Mouse (Mus musculus) intestine, postnatal 0 days (tissue): Measurements from ENCODE around the gene Ada. TPM values are rescaled to one million over a fixed set of nuclear protein-coding genes. Genes with fewer than 3 reads are reported as not detected.

Source experiments
- ATAC-seq: fragments of 200-750 bp; cut with Nextera tagmentation; 2 replicates; pipeline ENCODE4 v1.8.0; 2017; ENCODE audit warnings: mild to moderate bottlenecking, moderate TSS enrichment, moderate library complexity
- H3K27ac ChIP-seq: fragments of 300-500 bp; sonication (generic); 2 replicates; pipeline ENCODE4 v1.5.1; 2014; ENCODE audit warnings: mild to moderate bottlenecking, low read depth, low read length, moderate library complexity
- H3K27me3 ChIP-seq: fragments of 300-500 bp; sonication (generic); replicated peaks from 2 replicates; pipeline ENCODE4 v1.6.1; 2014; ENCODE audit warnings: low read length, mixed read lengths; ENCODE audit not compliant: control insufficient read depth, insufficient read depth
- H3K36me3 ChIP-seq: fragments of 300-500 bp; sonication (generic); 2 replicates; pipeline ENCODE4 v1.6.1; 2014; ENCODE audit warnings: mild to moderate bottlenecking, moderate library complexity; ENCODE audit not compliant: control insufficient read depth, insufficient read depth
- H3K4me1 ChIP-seq: fragments of 300-500 bp; sonication (generic); replicated peaks from 2 replicates; pipeline ENCODE4 v1.6.1; 2014; ENCODE audit warnings: antibody characterized with exemption, low read length, mixed read lengths; ENCODE audit not compliant: control insufficient read depth, insufficient read depth
- H3K4me2 ChIP-seq: fragments of 300-500 bp; sonication (generic); replicated peaks from 2 replicates; pipeline ENCODE4 v1.6.1; 2014; ENCODE audit warnings: low read depth, mild to moderate bottlenecking, moderate library complexity
- H3K4me3 ChIP-seq: fragments of 300-500 bp; sonication (generic); 2 replicates; pipeline ENCODE4 v1.5.1; 2014; ENCODE audit warnings: low read depth, low read length
- H3K9ac ChIP-seq: fragments of 300-500 bp; sonication (generic); 2 replicates; pipeline ENCODE4 v1.6.1; 2014; ENCODE audit warnings: mild to moderate bottlenecking, low read depth, low read length
- H3K9me3 ChIP-seq: fragments of 300-500 bp; sonication (generic); 2 replicates; pipeline ENCODE4 v1.6.1; 2016; ENCODE audit warnings: mixed run types; ENCODE audit not compliant: control insufficient read depth
- CTCF ChIP-seq: sonication (generic); IDR thresholded peaks from 2 replicates; pipeline ENCODE4 v1.5.1; 2016; ENCODE audit warnings: low read depth, mild to moderate bottlenecking, control low read depth, antibody characterized with exemption, moderate library complexity
- WGBS: fragments of 180-500 bp; shearing (Covaris S2); extraction: QIAGEN DNeasy Blood & Tissue Kit; methylation state at CpG from one replicate; pipeline ENCODE4 v1.1.7; 2014; 5-methylcytosine and 5-hydroxymethylcytosine counted together
- polyA plus RNA-seq: library from polyadenylated mRNA; unstranded; fragments of >200 nt; fragmentation: Nextera tagmentation; extraction: Ambion mirVana; gene quantifications from 2 replicates; pipeline ENCODE4 v1.2.1, GENCODE M21; 2015

The Ada gene
- polyA plus RNA-seq = 78.2 and 81.3 TPM in 2 replicates

DNA sequence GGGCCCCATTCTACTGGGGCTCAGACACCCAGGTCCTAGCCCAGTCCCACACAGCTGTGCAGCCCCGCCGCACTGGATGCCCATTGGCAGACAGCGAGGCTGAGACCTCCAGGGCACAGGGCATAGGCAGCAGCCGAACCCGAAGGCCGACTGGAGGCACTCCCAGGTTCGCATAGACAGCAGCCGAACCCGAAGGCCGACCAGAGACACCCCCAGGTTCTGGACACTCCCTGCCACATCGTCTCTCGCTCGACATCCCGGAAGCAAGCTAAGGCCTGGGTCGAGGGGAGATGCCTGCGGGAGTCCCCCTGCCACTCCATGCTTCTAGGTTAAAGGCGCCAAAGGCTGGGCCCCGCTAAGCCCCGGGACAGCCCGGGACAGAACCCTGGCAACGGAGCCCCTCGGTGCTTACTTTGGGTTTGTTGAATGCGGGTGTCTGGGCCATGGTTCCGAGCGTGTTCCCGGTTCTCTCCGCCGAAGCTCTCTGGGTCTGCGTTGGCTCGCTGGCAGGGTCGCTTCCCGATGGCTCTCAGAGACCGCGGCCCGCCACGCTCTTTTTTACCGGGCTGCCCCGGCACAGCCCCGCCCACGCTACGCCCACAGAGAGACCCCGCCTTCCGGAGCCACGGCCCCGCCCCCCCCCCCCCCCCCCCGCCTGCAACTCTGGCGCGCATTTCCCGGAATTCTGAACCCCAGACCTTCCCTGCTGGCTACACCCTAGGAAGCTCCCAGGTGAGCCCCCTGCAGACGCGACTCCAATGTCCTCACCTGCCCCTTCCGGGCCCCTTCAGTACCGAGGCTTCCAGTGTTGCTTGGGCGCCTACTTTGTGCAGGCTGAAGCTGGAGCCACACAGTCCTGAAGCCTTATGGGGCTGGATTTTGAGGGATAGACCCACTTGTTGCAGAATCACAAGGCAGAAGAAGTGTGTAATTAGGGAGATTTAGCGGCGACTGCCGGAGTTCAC, at the start of gene Ada:
Gene Ada (minus strand): TSS at position 593 of the 965 bp plus-strand sequence.
- H3K9me3 ChIP-seq = no peaks in the 10 kb centered on the region
- H3K27me3 ChIP-seq = 0 out of 2 replicates have a peak, but pooled peaks cover 9% of the 10 kb centered on the region
- H3K4me2 ChIP-seq = peak within 1 kb of the TSS; percentile 88
- H3K4me3 ChIP-seq = peak within 1 kb of the TSS; percentile 43
- WGBS = under 1% methylated on average over 54 of the region's 57 CpGs
- no peaks in the 10 kb centered on the region for H3K36me3 ChIP-seq
- no peak for TF ChIP-seq CTCF
- no peaks in the 10 kb centered on the region for H3K4me1 ChIP-seq
- no peak within 1 kb of the TSS for H3K27ac ChIP-seq
- peak within 1 kb of the TSS; percentile 43 for H3K9ac ChIP-seq
- ATAC-seq = peak; percentile 65

DNA sequence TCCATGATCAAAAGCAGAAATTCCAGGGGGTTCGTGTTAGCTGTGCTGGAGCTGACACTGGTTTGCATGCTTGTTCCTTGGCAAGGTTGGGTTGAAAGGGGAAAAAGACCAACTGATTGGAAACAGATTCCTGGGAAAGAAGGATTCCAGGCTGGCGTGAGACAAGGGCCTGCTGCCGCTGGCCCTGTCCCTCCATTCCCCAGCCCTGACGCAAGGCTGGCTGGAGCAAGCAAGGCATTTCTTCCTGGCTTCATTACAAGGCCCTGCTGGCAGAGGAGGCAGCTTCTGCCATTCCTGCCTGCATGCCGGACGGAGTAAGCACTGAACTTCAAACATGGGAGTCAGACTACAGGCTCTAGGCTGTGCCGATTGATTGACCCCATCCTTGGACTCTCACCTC, 48.4 kb upstream of the Ada start:
- H3K9me3 ChIP-seq = no peaks in the 10 kb centered on the region
- no peak for ATAC-seq
- no peak overlapping the region for H3K27ac ChIP-seq
- H3K4me1 ChIP-seq = no peaks in the 10 kb centered on the region
- WGBS = 65% methylated on average over 7 of the region's 7 CpGs
- no peaks in the 10 kb centered on the region for H3K36me3 ChIP-seq
- no peak overlapping the region for H3K4me2 ChIP-seq
- H3K4me3 ChIP-seq = no peak overlapping the region
- no peak for TF ChIP-seq CTCF
- no peaks in the 10 kb centered on the region for H3K27me3 ChIP-seq
- no peak overlapping the region for H3K9ac ChIP-seq

DNA sequence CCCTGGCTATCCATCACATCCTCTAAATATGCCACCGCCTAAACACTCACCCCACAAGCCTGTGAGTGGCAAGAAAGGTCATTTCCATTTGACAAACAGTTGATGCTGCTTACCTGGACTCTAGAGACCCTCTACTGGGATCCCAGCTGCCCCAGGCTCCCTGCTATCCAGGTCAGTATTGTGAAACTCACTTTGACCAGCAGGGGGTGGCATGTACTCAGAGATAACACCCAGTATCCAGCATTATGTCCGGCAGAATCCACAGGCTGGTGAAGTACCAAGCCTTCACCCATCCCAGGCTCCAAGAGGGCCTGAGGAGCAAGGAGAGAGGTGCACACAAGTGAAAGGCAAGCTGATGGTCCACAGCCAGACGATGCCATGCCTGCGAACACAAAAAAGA, 38.4 kb upstream of the Ada start:
- TF ChIP-seq CTCF = peak; percentile 83

DNA sequence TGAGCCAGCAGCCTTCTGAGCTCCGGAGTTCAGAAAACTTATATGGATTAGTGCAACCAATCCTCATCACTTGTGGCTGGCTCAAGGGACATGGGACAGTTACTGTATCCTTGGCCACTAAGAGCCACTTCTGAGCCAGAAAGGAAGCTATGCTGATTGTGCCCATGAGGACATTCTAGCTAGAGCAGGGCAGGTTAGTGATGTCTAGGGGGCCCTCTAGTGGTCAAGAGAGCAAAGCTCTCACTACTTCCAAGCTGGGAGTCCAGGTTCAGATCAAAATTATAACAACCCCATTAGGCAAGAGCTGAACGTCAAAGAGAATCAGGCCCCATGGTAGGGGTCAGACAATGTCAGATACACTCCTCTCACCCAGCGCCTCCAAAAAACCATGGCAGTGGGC, 37.7 kb upstream of the Ada start:
- peak; percentile 87 for TF ChIP-seq CTCF
- 49% methylated on average over 3 of the region's 3 CpGs for WGBS
- no peak overlapping the region for H3K4me3 ChIP-seq
- H3K4me1 ChIP-seq = no peaks in the 10 kb centered on the region
- H3K4me2 ChIP-seq = no peak overlapping the region
- no peak overlapping the region for H3K9ac ChIP-seq
- no peaks in the 10 kb centered on the region for H3K36me3 ChIP-seq
- H3K27me3 ChIP-seq = no peaks in the 10 kb centered on the region
- H3K27ac ChIP-seq = no peak overlapping the region
- peak; percentile 63 for ATAC-seq
- no peaks in the 10 kb centered on the region for H3K9me3 ChIP-seq

More for the DNA sequence above, 38.4 kb upstream of the Ada start:
- Histone ChIP-seq H3K36me3 (no peaks in the 10 kb centered on the region), H3K9ac (no peak overlapping the region), H3K4me2 (no peak overlapping the region), H3K4me1 (no peaks in the 10 kb centered on the region), H3K27ac (no peak overlapping the region), H3K27me3 (no peaks in the 10 kb centered on the region), H3K4me3 (no peak overlapping the region), H3K9me3 (no peaks in the 10 kb centered on the region)
- WGBS = 71% methylated on average over 4 of the region's 4 CpGs
- no peak for ATAC-seq

DNA sequence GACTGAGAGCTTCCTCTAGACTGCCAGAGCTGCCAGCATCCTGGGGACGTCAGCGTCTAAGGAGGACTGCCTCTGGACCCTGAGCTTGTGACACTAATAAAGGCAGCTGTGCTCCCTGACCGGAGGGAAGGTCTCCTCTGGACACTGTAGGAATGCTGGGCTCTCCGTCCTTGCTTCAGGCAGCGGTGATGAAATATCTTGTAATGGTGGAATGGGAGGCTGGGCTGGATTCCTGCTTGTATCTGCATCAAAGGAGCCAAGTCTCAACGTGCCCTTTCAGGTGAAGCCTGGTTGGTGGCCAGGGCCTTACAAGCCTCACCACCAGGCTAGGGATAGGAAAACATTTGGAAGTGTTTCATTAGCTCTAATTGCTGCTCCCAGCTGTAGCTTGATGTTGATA, 37.0 kb upstream of the Ada start:
- WGBS = 86% methylated on average over 6 of the region's 6 CpGs
- ATAC-seq = no peak
- no peak overlapping the region for H3K9ac ChIP-seq

DNA sequence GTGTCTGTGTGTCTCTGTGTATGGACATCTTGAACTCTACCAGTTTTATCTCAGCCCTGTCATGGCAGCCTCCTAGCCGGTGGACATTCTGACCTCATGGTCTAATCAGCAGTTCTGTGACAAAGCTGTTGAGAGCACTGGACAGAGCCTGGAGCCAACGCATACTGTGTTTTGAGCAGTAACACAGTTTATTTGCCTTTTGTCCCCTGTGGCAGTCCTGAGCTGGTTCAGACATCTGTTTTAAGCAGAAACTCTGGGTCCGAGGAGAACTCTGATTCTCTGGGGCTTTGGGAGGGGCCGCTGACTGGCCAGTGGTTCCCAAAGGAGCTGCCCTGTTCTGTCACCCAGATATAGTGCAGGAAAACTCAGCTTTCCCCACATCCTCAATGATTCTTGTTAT, 33.9 kb upstream of the Ada start:
- no peak for TF ChIP-seq CTCF
- no peak overlapping the region for H3K4me2 ChIP-seq
- WGBS = 72% methylated on average over 4 of the region's 4 CpGs
- no peaks in the 10 kb centered on the region for H3K36me3 ChIP-seq
- no peak for ATAC-seq
- H3K27me3 ChIP-seq = no peaks in the 10 kb centered on the region
- H3K27ac ChIP-seq = no peak overlapping the region
- no peaks in the 10 kb centered on the region for H3K9me3 ChIP-seq
- H3K9ac ChIP-seq = no peak overlapping the region
- no peak overlapping the region for H3K4me3 ChIP-seq
- H3K4me1 ChIP-seq = no peaks in the 10 kb centered on the region

More for the DNA sequence above, 37.0 kb upstream of the Ada start:
- no peak overlapping the region for H3K4me3 ChIP-seq
- H3K27me3 ChIP-seq = no peaks in the 10 kb centered on the region
- no peaks in the 10 kb centered on the region for H3K36me3 ChIP-seq
- H3K4me2 ChIP-seq = no peak overlapping the region
- no peaks in the 10 kb centered on the region for H3K4me1 ChIP-seq
- H3K27ac ChIP-seq = no peak overlapping the region
- no peak for TF ChIP-seq CTCF
- H3K9me3 ChIP-seq = no peaks in the 10 kb centered on the region
